Mouse (Mus musculus): ENCODE data around the gene Whamm.

DNA sequence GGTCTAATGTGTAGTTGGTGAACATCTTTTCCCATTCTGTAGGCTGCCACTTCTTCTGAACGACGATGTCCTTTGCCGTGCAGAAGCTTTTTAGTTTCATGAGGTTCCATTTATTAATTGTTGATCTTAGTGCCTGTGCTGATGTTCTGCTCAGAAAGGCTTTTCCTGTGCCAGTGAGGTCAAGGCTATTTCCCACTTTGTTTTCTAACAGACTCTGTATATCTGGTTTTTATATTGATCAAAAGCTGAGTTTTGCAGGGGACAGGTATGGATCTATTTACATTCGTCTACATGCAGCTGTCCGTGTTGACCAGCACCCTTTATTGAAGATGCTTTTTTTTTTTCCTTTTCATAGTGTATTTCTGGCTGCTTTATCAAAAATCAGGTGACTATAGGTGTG lies 8.2 kb downstream of the Whamm start:
- no peak for TF ChIP-seq EP300 (IDR thresholded peaks at IDR 0.05; ENCODE audit: low read depth)
- TF ChIP-seq CTCF (IDR thresholded peaks at IDR 0.05; ENCODE audit: low read depth), result no peak

All from liver, postnatal 0 days (tissue).